Mouse (Mus musculus) testis, adult 2 months (tissue): Measurements from ENCODE around the gene Abcc9. TPM values are rescaled to one million over a fixed set of nuclear protein-coding genes. Genes with fewer than 3 reads are reported as not detected.

Experiments used
- H3K27ac ChIP-seq: fragments of 200-500 bp; 2 replicates; pipeline ENCODE4 v1.5.1; 2012; ENCODE audit warnings: low read depth, low read length; ENCODE audit not compliant: control insufficient read depth, insufficient read depth
- H3K27me3 ChIP-seq: fragments of 200-500 bp; 2 replicates; pipeline ENCODE4 v1.6.1; 2012; ENCODE audit warnings: mild to moderate bottlenecking, low read length, moderate library complexity; ENCODE audit not compliant: control insufficient read depth, insufficient read depth
- H3K36me3 ChIP-seq: fragments of 200-500 bp; 2 replicates; pipeline ENCODE4 v1.6.1; 2012; ENCODE audit warnings: mild to moderate bottlenecking, low read length; ENCODE audit not compliant: control insufficient read depth, insufficient read depth
- H3K4me1 ChIP-seq: fragments of 200-500 bp; 2 replicates; pipeline ENCODE4 v1.6.1; 2012; ENCODE audit warnings: low read length; ENCODE audit not compliant: control insufficient read depth, insufficient read depth
- H3K4me3 ChIP-seq: fragments of 200-500 bp; 2 replicates; pipeline ENCODE4 v1.5.1; 2012; ENCODE audit warnings: low read depth, mild to moderate bottlenecking, low read length, moderate library complexity, mixed read lengths; ENCODE audit not compliant: control insufficient read depth
- CTCF ChIP-seq: fragments of 200-500 bp; IDR thresholded peaks from 2 replicates; pipeline ENCODE4 v1.5.1; 2012; ENCODE audit warnings: low read depth, mild to moderate bottlenecking, inconsistent platforms, low read length, moderate library complexity; ENCODE audit not compliant: control insufficient read depth, insufficient read depth, insufficient replicate concordance
- POLR2A ChIP-seq: fragments of 200-500 bp; IDR thresholded peaks from 2 replicates; pipeline ENCODE4 v1.6.1; 2012; ENCODE audit warnings: low read depth, mild to moderate bottlenecking, inconsistent platforms, low read length, moderate library complexity; ENCODE audit not compliant: control insufficient read depth
- polyA plus RNA-seq: library from polyadenylated mRNA; depleted of rRNA; stranded (reverse); fragments of >200 nt; gene quantifications from 2 replicates; pipeline ENCODE4 v1.2.3, GENCODE M21; 2012; rRNA removed

Abcc9 gene
- polyA plus RNA-seq, 1 experiment = 0.78 TPM

GRCm38 (mm10) chr6:142542800-142543175, 159.3 kb downstream of the Abcc9 start:
- TF ChIP-seq CTCF = no peak
- no peak for TF ChIP-seq POLR2A
- H3K4me1 ChIP-seq = peaks cover 10% of the 10 kb centered on the region
- no peaks in the 10 kb centered on the region for H3K27me3 ChIP-seq
- H3K27ac ChIP-seq = no peak overlapping the region
- H3K4me3 ChIP-seq = no peak overlapping the region
- H3K36me3 ChIP-seq = no peaks in the 10 kb centered on the region

GRCm38 (mm10) chr6:142542082-142542799, 159.9 kb downstream of the Abcc9 start:
- TF ChIP-seq POLR2A (no peak), CTCF (no peak)
- no peaks in the 10 kb centered on the region for H3K27me3 ChIP-seq
- peaks cover 10% of the 10 kb centered on the region for H3K4me1 ChIP-seq
- no peak overlapping the region for H3K27ac ChIP-seq
- no peak overlapping the region for H3K4me3 ChIP-seq
- no peaks in the 10 kb centered on the region for H3K36me3 ChIP-seq

- no peak overlapping the region for H3K27ac ChIP-seq
- H3K4me3 ChIP-seq = no peak overlapping the region
- no peaks in the 10 kb centered on the region for H3K36me3 ChIP-seq
- H3K4me1 ChIP-seq = peaks cover 10% of the 10 kb centered on the region
- H3K27me3 ChIP-seq = no peaks in the 10 kb centered on the region
- no peak for TF ChIP-seq POLR2A
- no peak for TF ChIP-seq CTCF
Observed at GRCm38 (mm10) chr6:142540561-142541160, 161.5 kb downstream of the Abcc9 start.

- no peak for TF ChIP-seq POLR2A
- no peak for TF ChIP-seq CTCF
- H3K27me3 ChIP-seq = no peaks in the 10 kb centered on the region
- H3K27ac ChIP-seq = no peak overlapping the region
- H3K4me1 ChIP-seq = peaks cover 8% of the 10 kb centered on the region
- H3K4me3 ChIP-seq = no peak overlapping the region
- no peaks in the 10 kb centered on the region for H3K36me3 ChIP-seq
Observed at GRCm38 (mm10) chr6:142540131-142540530, 162.0 kb downstream of the Abcc9 start.

GRCm38 (mm10) chr6:142538503-142538902, 163.6 kb downstream of the Abcc9 start:
- H3K27ac ChIP-seq = no peak overlapping the region
- no peaks in the 10 kb centered on the region for H3K36me3 ChIP-seq
- peaks cover 4% of the 10 kb centered on the region; the same call in 1 of the 2 replicates for H3K4me1 ChIP-seq
- peak overlapping the region; percentile 68 for H3K4me3 ChIP-seq
- TF ChIP-seq CTCF (no peak), POLR2A (no peak)
- H3K27me3 ChIP-seq = no peaks in the 10 kb centered on the region

Other genes starting within 250 kb of the Abcc9 start
- gene Gys2, start 229.2 kb downstream of the Abcc9 start, polyA plus RNA-seq = 0.06 and 0.14 TPM in 2 replicates
- 146 and 157 TPM in 2 replicates for gene Ldhb, start 194.4 kb downstream of the Abcc9 start, polyA plus RNA-seq
- gene Kcnj8, start 130.7 kb downstream of the Abcc9 start, polyA plus RNA-seq = 0.52 and 1.4 TPM in 2 replicates
- gene Cmas, start 54.4 kb upstream of the Abcc9 start, polyA plus RNA-seq = 12.8 and 14.8 TPM in 2 replicates
- 0.09 TPM in 1 of 2 replicates, not detected in the other for gene Sult6b2, start 102.2 kb upstream of the Abcc9 start, polyA plus RNA-seq